Mouse (Mus musculus) cerebellum, adult (tissue): Measurements from ENCODE around the gene Dnah2.

Source experiments
- ATAC-seq: cut with Nextera tagmentation; 2 replicates; pipeline ENCODE4 v1.9.2; 2017; ENCODE audit warnings: mild to moderate bottlenecking, moderate library complexity, mixed read lengths; ENCODE audit not compliant: insufficient number of reproducible peaks, low FRiP score, low TSS enrichment

The Dnah2 gene

DNA sequence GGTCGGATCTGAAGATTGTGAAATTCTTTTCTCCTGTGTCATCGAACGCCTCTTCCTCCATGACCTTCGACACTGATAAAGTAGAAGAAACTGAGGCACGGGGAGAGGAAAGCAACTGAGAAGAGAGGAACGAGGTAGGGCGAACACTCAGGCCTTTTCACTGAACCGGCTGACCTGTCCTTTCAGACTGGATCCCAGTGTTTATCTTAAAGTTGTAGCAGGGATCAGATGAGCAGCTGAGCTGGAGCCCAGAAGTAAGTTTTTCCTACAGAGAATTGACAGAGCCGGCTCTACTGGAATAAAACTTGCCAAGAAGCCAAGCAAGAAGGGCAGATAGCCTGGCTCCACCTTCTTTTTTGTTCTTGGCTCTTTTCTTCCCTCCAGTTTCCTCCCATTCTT lies 178.1 kb downstream of the Dnah2 start:
- ATAC-seq = no peak
